Mouse (Mus musculus) liver, embryonic 15.5 days (tissue): ENCODE data around the gene Asf1b. TPM values are rescaled to one million over a fixed set of nuclear protein-coding genes. Genes with fewer than 3 reads are reported as not detected.

Experiments
- ATAC-seq: fragments of 200-750 bp; cut with Nextera tagmentation; 2 replicates; pipeline ENCODE4 v1.8.0; 2017; ENCODE audit warnings: moderate number of reproducible peaks, mild to moderate bottlenecking, moderate library complexity; ENCODE audit not compliant: insufficient read depth
- H3K27ac ChIP-seq: fragments of 300-500 bp; sonication (generic); replicated peaks from 2 replicates; pipeline ENCODE4 v1.5.1; 2015; ENCODE audit warnings: mild to moderate bottlenecking, inconsistent platforms
- H3K27me3 ChIP-seq: fragments of 300-500 bp; sonication (generic); 2 replicates; pipeline ENCODE4 v1.6.1; 2015; ENCODE audit warnings: mild to moderate bottlenecking, inconsistent platforms
- H3K36me3 ChIP-seq: fragments of 300-500 bp; sonication (generic); replicated peaks from 2 replicates; pipeline ENCODE4 v1.6.1; 2015; ENCODE audit warnings: moderate library complexity, mild to moderate bottlenecking, inconsistent platforms
- H3K4me1 ChIP-seq: fragments of 300-500 bp; sonication (generic); replicated peaks from 2 replicates; pipeline ENCODE4 v1.6.1; 2015; ENCODE audit warnings: inconsistent platforms
- H3K4me2 ChIP-seq: fragments of 300-500 bp; sonication (generic); 2 replicates; pipeline ENCODE4 v1.6.1; 2015; ENCODE audit warnings: moderate library complexity, mild to moderate bottlenecking, inconsistent platforms
- H3K4me3 ChIP-seq: fragments of 300-500 bp; sonication (generic); replicated peaks from 2 replicates; pipeline ENCODE4 v1.5.1; 2015; ENCODE audit warnings: mild to moderate bottlenecking, inconsistent platforms
- H3K9ac ChIP-seq: fragments of 300-500 bp; sonication (generic); 2 replicates; pipeline ENCODE4 v1.6.1; 2015; ENCODE audit warnings: moderate library complexity, mild to moderate bottlenecking, inconsistent platforms
- H3K9me3 ChIP-seq: fragments of 300-500 bp; sonication (generic); replicated peaks from 2 replicates; pipeline ENCODE4 v1.6.1; 2016; ENCODE audit warnings: inconsistent platforms
- WGBS: fragments of 180-500 bp; shearing (Covaris S2); methylation state at CpG from one replicate; pipeline ENCODE4 v1.1.7; 2015; ENCODE audit warnings: mixed read lengths; ENCODE audit not compliant: insufficient replicate concordance; 5-methylcytosine and 5-hydroxymethylcytosine counted together
- polyA plus RNA-seq: library from polyadenylated mRNA; unstranded; fragments of >200 nt; fragmentation: Nextera tagmentation; extraction: Ambion mirVana; gene quantifications from 2 replicates; pipeline ENCODE4 v1.2.1, GENCODE M21; 2015

Asf1b gene
- 116 and 118 TPM in 2 replicates for polyA plus RNA-seq

GRCm38 (mm10) chr8:83955106-83955957 is at the start of gene Asf1b, which contains the start of gene Gm10644:
Asf1b (plus strand) TSS chr8:83955507.
Gm10644 (minus strand) TSS chr8:83955205.
- Histone ChIP-seq H3K4me3 (peak within 1 kb of the TSS; percentile 85), H3K4me2 (peak within 1 kb of the TSS; percentile 86), H3K27me3 (no peaks in the 10 kb centered on the region), H3K9me3 (no peaks in the 10 kb centered on the region), H3K27ac (peak within 1 kb of the TSS; percentile 82), H3K9ac (peak within 1 kb of the TSS; percentile 85), H3K4me1 (peaks cover 31% of the 10 kb centered on the region), H3K36me3 (peaks cover 22% of the 10 kb centered on the region)
- ATAC-seq, result peak; percentile 98
- under 1% methylated on average over 75 of the region's 75 CpGs for WGBS

- Histone ChIP-seq H3K4me2 (no peak overlapping the region), H3K27ac (no peak overlapping the region), H3K36me3 (no peaks in the 10 kb centered on the region), H3K4me3 (no peak overlapping the region), H3K27me3 (no peaks in the 10 kb centered on the region), H3K4me1 (peaks cover 5% of the 10 kb centered on the region; the same call in 1 of the 2 replicates), H3K9ac (no peak overlapping the region), H3K9me3 (no peaks in the 10 kb centered on the region)
- no peak for ATAC-seq
- 66% methylated on average over 6 of the region's 6 CpGs for WGBS
These were observed 46.7 kb upstream of the Asf1b start for GRCm38 (mm10) chr8:83908583-83908982.

- no peaks in the 10 kb centered on the region for H3K36me3 ChIP-seq
- H3K9me3 ChIP-seq, result no peaks in the 10 kb centered on the region
- no peak for ATAC-seq
- WGBS, result 49% methylated on average over 8 of the region's 8 CpGs
- no peak overlapping the region for H3K9ac ChIP-seq
- peaks cover 10% of the 10 kb centered on the region for H3K4me1 ChIP-seq
- no peaks in the 10 kb centered on the region for H3K27me3 ChIP-seq
- H3K27ac ChIP-seq, result no peak overlapping the region
- no peak overlapping the region for H3K4me3 ChIP-seq
- H3K4me2 ChIP-seq, result no peak overlapping the region
These were observed 46.0 kb upstream of the Asf1b start for GRCm38 (mm10) chr8:83909311-83909710.

GRCm38 (mm10) chr8:83911809-83912731 is 43.2 kb upstream of the Asf1b start:
- H3K9me3 ChIP-seq, result no peaks in the 10 kb centered on the region
- H3K36me3 ChIP-seq, result no peaks in the 10 kb centered on the region
- no peak overlapping the region for H3K27ac ChIP-seq
- no peak for ATAC-seq
- no peaks in the 10 kb centered on the region for H3K27me3 ChIP-seq
- WGBS, result 57% methylated on average over 5 of the region's 5 CpGs
- H3K4me1 ChIP-seq, result peaks cover 17% of the 10 kb centered on the region
- H3K4me2 ChIP-seq, result no peak overlapping the region
- H3K9ac ChIP-seq, result no peak overlapping the region
- H3K4me3 ChIP-seq, result no peak overlapping the region

- H3K27ac ChIP-seq, result no peak overlapping the region
- WGBS, result 17% methylated on average over 3 of the region's 3 CpGs
- no peak overlapping the region for H3K4me2 ChIP-seq
- H3K9me3 ChIP-seq, result no peaks in the 10 kb centered on the region
- no peak for ATAC-seq
- no peak overlapping the region for H3K9ac ChIP-seq
- H3K4me1 ChIP-seq, result peaks cover 36% of the 10 kb centered on the region
- no peaks in the 10 kb centered on the region for H3K27me3 ChIP-seq
- no peaks in the 10 kb centered on the region for H3K36me3 ChIP-seq
- H3K4me3 ChIP-seq, result no peak overlapping the region
These were observed 41.1 kb upstream of the Asf1b start for GRCm38 (mm10) chr8:83914232-83914631.

- Histone ChIP-seq H3K4me1 (peaks cover 40% of the 10 kb centered on the region), H3K27ac (no peak overlapping the region), H3K4me2 (no peak overlapping the region), H3K9ac (no peak overlapping the region), H3K36me3 (no peaks in the 10 kb centered on the region), H3K9me3 (no peaks in the 10 kb centered on the region), H3K4me3 (no peak overlapping the region), H3K27me3 (no peaks in the 10 kb centered on the region)
- ATAC-seq, result no peak
- WGBS, result 23% methylated on average over 5 of the region's 5 CpGs
These were observed 40.4 kb upstream of the Asf1b start for GRCm38 (mm10) chr8:83914860-83915259.

- no peak for ATAC-seq
- Histone ChIP-seq H3K9ac (no peak overlapping the region), H3K36me3 (no peaks in the 10 kb centered on the region), H3K27me3 (no peaks in the 10 kb centered on the region), H3K4me2 (no peak overlapping the region), H3K4me3 (no peak overlapping the region), H3K27ac (no peak overlapping the region), H3K9me3 (no peaks in the 10 kb centered on the region), H3K4me1 (peaks cover 40% of the 10 kb centered on the region)
- 50% methylated on average over 5 of the region's 5 CpGs for WGBS
These were observed 39.3 kb upstream of the Asf1b start for GRCm38 (mm10) chr8:83916015-83916414.

GRCm38 (mm10) chr8:83917566-83917965 is 37.7 kb upstream of the Asf1b start:
- no peak for ATAC-seq
- no peaks in the 10 kb centered on the region for H3K27me3 ChIP-seq
- no peaks in the 10 kb centered on the region for H3K36me3 ChIP-seq
- WGBS, result 50% methylated on average over 6 of the region's 6 CpGs
- no peak overlapping the region for H3K27ac ChIP-seq
- no peak overlapping the region for H3K4me3 ChIP-seq
- H3K9ac ChIP-seq, result no peak overlapping the region
- H3K4me2 ChIP-seq, result no peak overlapping the region
- H3K9me3 ChIP-seq, result no peaks in the 10 kb centered on the region
- peaks cover 40% of the 10 kb centered on the region for H3K4me1 ChIP-seq

GRCm38 (mm10) chr8:83921558-83921957 is 33.7 kb upstream of the Asf1b start:
- H3K4me3 ChIP-seq, result no peak overlapping the region
- peaks cover 23% of the 10 kb centered on the region for H3K4me1 ChIP-seq
- no peaks in the 10 kb centered on the region for H3K36me3 ChIP-seq
- no peak overlapping the region for H3K27ac ChIP-seq
- ATAC-seq, result no peak
- H3K9ac ChIP-seq, result no peak overlapping the region
- no peaks in the 10 kb centered on the region for H3K9me3 ChIP-seq
- no peak overlapping the region for H3K4me2 ChIP-seq
- WGBS, result 60% methylated on average over 3 of the region's 3 CpGs
- no peaks in the 10 kb centered on the region for H3K27me3 ChIP-seq

- Histone ChIP-seq H3K9me3 (no peaks in the 10 kb centered on the region), H3K4me1 (peaks cover 17% of the 10 kb centered on the region), H3K27me3 (no peaks in the 10 kb centered on the region), H3K27ac (no peak overlapping the region), H3K36me3 (no peaks in the 10 kb centered on the region), H3K4me2 (no peak overlapping the region), H3K4me3 (no peak overlapping the region), H3K9ac (no peak overlapping the region)
- no peak for ATAC-seq
- WGBS, result 72% methylated on average over 8 of the region's 8 CpGs
These were observed 32.6 kb upstream of the Asf1b start for GRCm38 (mm10) chr8:83922727-83923126.

GRCm38 (mm10) chr8:83924585-83924984 is 30.7 kb upstream of the Asf1b start:
- WGBS, result 70% methylated on average over 5 of the region's 5 CpGs
- Histone ChIP-seq H3K9me3 (no peaks in the 10 kb centered on the region), H3K9ac (no peak overlapping the region), H3K4me2 (no peak overlapping the region), H3K4me1 (no peaks in the 10 kb centered on the region), H3K4me3 (no peak overlapping the region), H3K27me3 (no peaks in the 10 kb centered on the region), H3K36me3 (no peaks in the 10 kb centered on the region), H3K27ac (no peak overlapping the region)
- ATAC-seq, result no peak
